Mouse (Mus musculus): ENCODE measurements at regions not wholly inside any gene's neighbourhood (a gene's known extent, or its start where the extent isn't known, plus 50 kb on each side); places are given as distances from the start of the nearest gene placed in this dataset.

DNA sequence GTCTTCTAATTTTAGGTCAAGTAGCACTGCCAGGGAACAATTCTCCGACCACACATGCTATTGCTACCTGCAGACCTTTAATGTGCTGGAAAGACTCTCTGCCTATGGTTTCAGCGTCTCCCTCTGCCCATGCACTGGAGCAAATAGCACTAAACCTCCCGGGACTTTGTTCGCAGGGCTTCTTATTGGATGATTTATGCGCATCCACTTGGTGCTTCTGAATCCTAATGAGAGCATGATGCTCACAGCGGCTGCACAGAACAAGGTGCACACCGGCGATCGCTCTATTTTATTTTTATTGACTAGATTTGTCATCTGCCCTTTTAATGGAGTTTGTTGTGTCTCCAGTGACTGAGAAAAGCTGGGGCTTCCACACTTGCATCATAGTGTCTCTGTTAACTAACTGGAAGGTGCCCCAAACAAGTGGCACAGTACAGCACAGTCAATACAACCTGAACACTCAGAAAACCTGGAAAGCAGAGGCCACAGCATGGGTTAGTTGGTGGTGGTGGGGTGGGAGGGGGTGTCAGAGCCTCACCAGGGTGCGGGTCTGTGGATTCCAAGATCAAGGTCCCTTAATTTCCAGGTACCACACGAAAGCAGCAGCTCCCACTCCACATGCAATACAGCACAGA lies 359.7 kb upstream of the Lmcd1 start:
- no peak for TF ChIP-seq CTCF (IDR thresholded peaks at IDR 0.05; ENCODE audit: low read depth)
- WGBS: 89% methylated on average over 11 of the region's 11 CpGs
- H3K36me3 ChIP-seq (ENCODE audit: control insufficient read depth, insufficient read depth, low read length): no peaks in the 10 kb centered on the region
- no peak overlapping the region for H3K4me3 ChIP-seq (ENCODE audit: low read depth, low read length)
- no peak for ATAC-seq (ENCODE audit: low FRiP score, low TSS enrichment)
- DNase-seq (ENCODE audit: low spot score): no peak
- no peak overlapping the region for H3K9ac ChIP-seq (ENCODE audit: low read length)
- H3K27me3 ChIP-seq (ENCODE audit: control insufficient read depth, insufficient read depth, low read length): no peaks in the 10 kb centered on the region
- no peaks in the 10 kb centered on the region for H3K4me1 ChIP-seq (replicated peaks; ENCODE audit: control insufficient read depth, insufficient read depth)
- H3K4me2 ChIP-seq (replicated peaks; ENCODE audit: low read depth): no peak overlapping the region
- no peaks in the 10 kb centered on the region; the same call in 1 of the 2 replicates for H3K9me3 ChIP-seq (ENCODE audit: control insufficient read depth, low read length)
- no peak overlapping the region for H3K27ac ChIP-seq (replicated peaks)

DNA sequence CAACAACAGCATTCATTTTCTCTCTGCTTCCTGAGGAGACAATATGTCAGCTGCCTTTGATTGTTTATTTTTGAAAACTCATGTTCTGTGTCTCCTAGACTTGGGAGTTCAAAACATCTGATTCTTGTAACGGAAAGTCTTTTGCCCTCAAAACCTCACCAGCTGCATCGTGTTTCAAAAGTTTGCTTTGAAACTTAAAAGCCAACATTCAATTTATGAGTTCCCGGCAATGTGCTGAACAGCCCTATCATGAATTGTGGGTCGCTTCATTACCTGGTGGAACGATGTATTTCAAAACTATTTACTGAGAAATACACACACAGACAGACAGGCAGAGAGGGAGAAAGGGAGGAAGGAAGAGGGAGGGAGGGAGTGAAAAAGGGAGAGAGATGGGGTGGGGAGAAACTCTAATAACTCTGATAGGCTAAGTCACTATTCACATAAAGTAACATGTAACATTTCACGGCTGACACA lies 356.3 kb upstream of the Lmcd1 start:
- no peak for DNase-seq (ENCODE audit: low spot score)
- WGBS: 45% methylated on average over 6 of the region's 6 CpGs

DNA sequence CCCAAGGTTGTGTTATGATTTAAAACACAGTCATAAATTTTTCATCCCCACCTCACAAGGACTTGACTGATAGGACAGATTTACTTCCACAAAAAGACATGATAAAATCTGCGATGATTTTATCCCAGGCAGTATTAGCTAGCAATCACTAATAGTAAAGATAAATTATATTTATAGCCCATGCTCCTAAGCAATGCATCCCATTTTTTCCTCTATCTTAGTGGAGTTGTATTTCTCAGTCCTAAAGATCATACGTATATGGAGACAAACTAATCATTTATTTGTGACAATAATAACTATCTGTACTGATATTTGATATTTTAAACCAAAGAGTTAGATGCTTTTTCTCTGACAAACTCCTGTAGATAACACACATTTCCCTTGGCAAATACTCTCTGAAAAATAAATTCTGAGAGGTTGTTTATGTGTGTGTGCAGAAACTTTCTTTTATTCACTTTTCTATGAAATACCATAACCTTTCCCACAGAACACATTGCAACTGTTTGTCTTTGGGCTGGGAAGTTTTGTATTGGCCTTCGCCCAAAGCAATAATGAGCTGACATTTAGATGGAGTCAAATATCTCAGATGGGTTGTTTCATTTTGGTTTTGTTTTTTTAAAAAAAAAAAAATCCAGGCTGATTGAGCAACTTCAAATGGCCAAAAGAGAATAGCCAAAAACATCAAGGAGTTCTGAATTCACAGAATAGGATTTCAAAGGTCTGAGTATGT lies 355.5 kb upstream of the Lmcd1 start:
- TF ChIP-seq CTCF (IDR thresholded peaks at IDR 0.05; ENCODE audit: low read depth) (no peak), EP300 (optimal IDR thresholded peaks at IDR 0.05) (no peak)
- H3K9ac ChIP-seq (ENCODE audit: low read length): no peak overlapping the region
- DNase-seq (ENCODE audit: low spot score): no peak
- no peak overlapping the region for H3K27ac ChIP-seq (replicated peaks)
- H3K27me3 ChIP-seq (ENCODE audit: control insufficient read depth, insufficient read depth, low read length): no peaks in the 10 kb centered on the region
- no peaks in the 10 kb centered on the region for H3K9me3 ChIP-seq (ENCODE audit: control insufficient read depth, low read length)
- 48% methylated on average over 3 of the region's 3 CpGs for WGBS
- no peak for ATAC-seq (ENCODE audit: low FRiP score, low TSS enrichment)
- no peak overlapping the region for H3K4me2 ChIP-seq (replicated peaks; ENCODE audit: low read depth)
- H3K36me3 ChIP-seq (ENCODE audit: control insufficient read depth, insufficient read depth, low read length): no peaks in the 10 kb centered on the region
- no peak overlapping the region for H3K4me3 ChIP-seq (ENCODE audit: low read depth, low read length)
- no peaks in the 10 kb centered on the region for H3K4me1 ChIP-seq (replicated peaks; ENCODE audit: control insufficient read depth, insufficient read depth)

More for the DNA sequence above, 356.3 kb upstream of the Lmcd1 start:
- H3K4me1 ChIP-seq (replicated peaks; ENCODE audit: control insufficient read depth, insufficient read depth): no peaks in the 10 kb centered on the region
- no peak for ATAC-seq (ENCODE audit: low FRiP score, low TSS enrichment)
- no peak overlapping the region for H3K4me2 ChIP-seq (replicated peaks; ENCODE audit: low read depth)
- no peaks in the 10 kb centered on the region for H3K9me3 ChIP-seq (ENCODE audit: control insufficient read depth, low read length)
- H3K27ac ChIP-seq (replicated peaks): no peak overlapping the region
- H3K9ac ChIP-seq (ENCODE audit: low read length): no peak overlapping the region
- no peak overlapping the region for H3K4me3 ChIP-seq (ENCODE audit: low read depth, low read length)
- no peaks in the 10 kb centered on the region for H3K27me3 ChIP-seq (ENCODE audit: control insufficient read depth, insufficient read depth, low read length)
- TF ChIP-seq CTCF (IDR thresholded peaks at IDR 0.05; ENCODE audit: low read depth) (no peak), EP300 (optimal IDR thresholded peaks at IDR 0.05) (no peak)
- H3K36me3 ChIP-seq (ENCODE audit: control insufficient read depth, insufficient read depth, low read length): no peaks in the 10 kb centered on the region

DNA sequence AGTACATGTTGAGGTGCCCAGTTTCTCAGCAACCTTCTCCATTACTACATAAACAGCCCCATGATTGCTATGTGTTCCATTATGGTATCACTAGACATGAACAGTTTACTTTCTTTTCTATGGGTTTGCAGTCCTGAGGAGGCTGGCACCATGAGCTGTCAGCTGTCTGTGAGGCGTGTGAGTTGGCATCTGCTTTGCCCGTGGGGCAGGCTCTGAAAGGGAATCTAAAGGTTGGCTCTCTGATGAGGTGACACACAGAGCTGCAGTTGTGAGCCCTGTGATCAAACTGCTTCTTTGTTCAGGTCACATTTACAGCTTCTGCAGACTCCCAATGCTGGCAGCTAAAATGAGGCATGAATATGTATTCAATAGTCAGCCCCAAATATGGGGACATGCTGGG lies 341.0 kb upstream of the Lmcd1 start:
- Histone ChIP-seq H3K4me2 (replicated peaks; ENCODE audit: low read depth) (no peak overlapping the region), H3K4me3 (ENCODE audit: low read depth, low read length) (no peak overlapping the region), H3K9ac (ENCODE audit: low read length) (no peak overlapping the region), H3K27ac (replicated peaks) (no peak overlapping the region), H3K36me3 (ENCODE audit: control insufficient read depth, insufficient read depth, low read length) (no peaks in the 10 kb centered on the region), H3K9me3 (ENCODE audit: control insufficient read depth, low read length) (no peaks in the 10 kb centered on the region), H3K27me3 (ENCODE audit: control insufficient read depth, insufficient read depth, low read length) (no peaks in the 10 kb centered on the region), H3K4me1 (replicated peaks; ENCODE audit: control insufficient read depth, insufficient read depth) (no peaks in the 10 kb centered on the region)
- no peak for ATAC-seq (ENCODE audit: low FRiP score, low TSS enrichment)
- no peak for DNase-seq (ENCODE audit: low spot score)
- 82% methylated on average over 2 of the region's 2 CpGs for WGBS
- TF ChIP-seq CTCF (IDR thresholded peaks at IDR 0.05; ENCODE audit: low read depth) (no peak), EP300 (optimal IDR thresholded peaks at IDR 0.05) (no peak)

DNA sequence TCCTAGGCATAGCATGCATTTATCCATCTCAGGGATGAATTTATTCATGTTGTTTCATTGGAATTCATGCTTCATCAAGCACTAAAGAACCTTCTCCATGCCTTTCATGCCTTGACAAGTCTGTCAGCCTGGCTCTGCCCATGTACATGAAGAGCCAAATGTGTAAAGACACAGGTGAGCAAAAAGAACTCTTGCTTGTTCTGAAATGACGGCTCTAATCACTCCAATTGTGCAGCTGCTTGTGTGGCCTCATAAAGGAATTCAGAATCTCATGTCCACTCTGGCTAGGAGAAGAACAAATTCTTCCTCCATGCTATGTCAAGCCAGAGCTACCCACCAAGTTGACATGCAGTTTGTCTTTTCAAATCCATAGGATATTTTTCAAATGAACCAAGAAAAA lies 319.2 kb upstream of the Lmcd1 start:
- no peak overlapping the region for H3K4me3 ChIP-seq (ENCODE audit: low read depth, low read length)
- no peak for DNase-seq (ENCODE audit: low spot score)

DNA sequence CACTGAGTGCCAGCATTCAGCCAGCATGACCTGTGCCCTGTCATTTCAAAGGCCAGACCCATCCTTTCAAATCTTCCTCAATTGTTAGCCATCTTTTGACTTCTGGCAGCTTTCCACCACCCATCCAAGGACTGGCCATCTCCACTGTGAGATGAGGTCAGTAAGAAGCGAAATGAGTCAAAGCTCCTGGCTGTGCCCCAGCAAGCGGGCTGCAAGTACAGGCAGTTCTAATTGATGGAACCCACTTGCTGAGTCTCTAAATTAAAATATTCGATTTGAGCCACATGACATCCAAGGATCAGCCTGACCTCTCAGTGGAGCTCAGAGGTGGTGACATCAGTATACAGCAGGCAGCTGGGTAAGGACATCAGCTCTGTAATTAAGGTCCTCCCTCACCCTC lies 307.8 kb upstream of the Lmcd1 start:
- 66% methylated on average over 3 of the region's 3 CpGs for WGBS
- no peak overlapping the region for H3K27ac ChIP-seq (replicated peaks)
- no peak overlapping the region for H3K4me3 ChIP-seq (ENCODE audit: low read depth, low read length)
- no peaks in the 10 kb centered on the region for H3K27me3 ChIP-seq (ENCODE audit: control insufficient read depth, insufficient read depth, low read length)
- no peaks in the 10 kb centered on the region for H3K9me3 ChIP-seq (ENCODE audit: control insufficient read depth, low read length)
- DNase-seq (ENCODE audit: low spot score) (no peak), ATAC-seq (ENCODE audit: low FRiP score, low TSS enrichment) (no peak)
- H3K4me2 ChIP-seq (replicated peaks; ENCODE audit: low read depth): no peak overlapping the region
- TF ChIP-seq CTCF (IDR thresholded peaks at IDR 0.05; ENCODE audit: low read depth) (no peak), EP300 (optimal IDR thresholded peaks at IDR 0.05) (no peak)
- H3K9ac ChIP-seq (ENCODE audit: low read length): no peak overlapping the region
- H3K4me1 ChIP-seq (replicated peaks; ENCODE audit: control insufficient read depth, insufficient read depth): no peaks in the 10 kb centered on the region
- no peaks in the 10 kb centered on the region for H3K36me3 ChIP-seq (ENCODE audit: control insufficient read depth, insufficient read depth, low read length)

More for the DNA sequence above, 319.2 kb upstream of the Lmcd1 start:
- no peaks in the 10 kb centered on the region for H3K27me3 ChIP-seq (ENCODE audit: control insufficient read depth, insufficient read depth, low read length)
- TF ChIP-seq EP300 (optimal IDR thresholded peaks at IDR 0.05) (no peak), CTCF (IDR thresholded peaks at IDR 0.05; ENCODE audit: low read depth) (no peak)
- ATAC-seq (ENCODE audit: low FRiP score, low TSS enrichment): no peak
- no peaks in the 10 kb centered on the region for H3K4me1 ChIP-seq (replicated peaks; ENCODE audit: control insufficient read depth, insufficient read depth)
- H3K4me2 ChIP-seq (replicated peaks; ENCODE audit: low read depth): no peak overlapping the region
- H3K9ac ChIP-seq (ENCODE audit: low read length): no peak overlapping the region
- H3K9me3 ChIP-seq (ENCODE audit: control insufficient read depth, low read length): no peaks in the 10 kb centered on the region
- H3K36me3 ChIP-seq (ENCODE audit: control insufficient read depth, insufficient read depth, low read length): no peaks in the 10 kb centered on the region
- WGBS: 68% methylated on average over 1 of the region's 1 CpGs
- H3K27ac ChIP-seq (replicated peaks): no peak overlapping the region

Measured in stomach, postnatal 0 days (tissue).